Mouse (Mus musculus): ENCODE results near the gene Lmtk2. TPM values are rescaled to one million over a fixed set of nuclear protein-coding genes. Genes with fewer than 3 reads are reported as not detected.

The Lmtk2 gene
- total RNA-seq (2021): 10 to 100 TPM; 21.9 to 22.6 TPM
- long read RNA-seq, experiment 1, partial matches to known transcripts: 7 of 7 reads
- long read RNA-seq, experiment 1, other reads (novel, unspliced or antisense): 0 of 7 reads
- long read RNA-seq, experiment 2, partial matches to known transcripts: 4 of 4 reads
- long read RNA-seq, experiment 2, other reads (novel, unspliced or antisense): 0 of 4 reads

DNA sequence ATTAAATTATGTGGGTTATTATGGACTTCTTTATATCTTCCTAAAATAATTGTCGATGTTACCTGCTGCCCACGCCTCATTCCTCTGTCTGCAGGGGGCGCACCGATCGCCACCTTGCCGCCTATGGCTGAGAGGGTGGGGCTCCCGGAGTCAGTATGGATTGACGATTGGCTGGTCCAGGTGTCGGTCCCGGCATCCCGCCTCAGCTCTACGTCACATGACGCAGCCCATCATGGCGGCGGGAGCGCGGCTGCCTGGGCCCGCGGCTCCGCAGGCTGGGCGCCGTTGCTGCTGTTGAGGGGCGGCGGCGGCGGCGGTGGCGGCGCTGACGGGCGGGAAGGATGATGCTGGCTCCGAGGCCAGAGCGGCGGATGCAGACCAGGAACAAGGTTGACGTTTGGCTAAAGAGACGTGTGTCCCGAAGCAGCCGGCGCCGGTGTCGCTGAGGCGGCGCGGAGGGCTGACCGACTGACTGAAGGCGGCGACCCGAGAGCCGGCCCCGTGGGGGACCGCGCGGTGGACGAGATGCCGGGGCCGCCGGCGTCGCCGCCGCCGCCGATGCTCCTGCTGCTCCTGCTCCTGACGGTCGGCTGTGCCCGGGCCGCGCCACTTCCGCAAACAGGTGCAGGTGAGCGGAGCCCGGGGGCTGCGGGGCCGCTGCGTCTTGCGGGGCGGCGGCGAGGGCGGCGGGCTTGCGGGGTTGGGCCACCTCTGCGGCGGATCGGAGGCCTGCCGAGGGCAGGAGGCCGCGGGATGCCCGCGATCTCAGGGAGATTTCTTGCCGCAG, at the start of gene Lmtk2:
TSS of gene Lmtk2 (plus strand) at position 288 of the 787 bp plus-strand sequence.
- DNase-seq: peak; percentile 97 to 98
- intact Hi-C loops (cut with DNase I): loop anchor here (2.0 to 5.0 kb wide), 3 partner anchors 14 to 122 kb away; partner anchors contain the start of gene Tecpr1

- no peak for DNase-seq
- intact Hi-C loops (cut with DNase I): no loop called here
Measured at GRCm38 (mm10) chr5:144051268-144051667, 49.0 kb upstream of the Lmtk2 start.

DNA sequence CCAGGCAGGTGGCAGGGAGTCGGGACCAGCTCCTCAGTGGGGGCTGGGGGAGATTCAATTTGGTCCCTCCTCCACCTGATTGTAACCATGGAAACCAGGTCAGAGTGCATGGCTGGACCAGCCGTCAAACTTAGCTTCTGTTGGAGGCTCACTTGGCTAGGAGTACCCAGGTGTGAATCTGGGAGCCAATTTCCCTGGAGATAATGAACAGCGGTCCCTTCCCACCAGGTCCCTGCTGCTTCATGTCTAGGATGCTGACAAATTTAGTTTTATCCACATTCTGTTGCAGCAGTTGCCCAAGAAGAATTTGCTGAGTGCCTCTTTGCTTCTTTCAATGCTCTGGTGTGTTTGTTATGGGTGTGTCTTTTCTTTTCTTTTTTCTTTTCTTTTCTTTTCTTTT, 46.8 kb upstream of the Lmtk2 start:
- no peak for DNase-seq

GRCm38 (mm10) chr5:144054340-144054739, 45.9 kb upstream of the Lmtk2 start:
- intact Hi-C loops (cut with DNase I): no loop called here
- DNase-seq: no peak

More for the DNA sequence above, 46.8 kb upstream of the Lmtk2 start:
- intact Hi-C loops (cut with DNase I): no loop called here

- intact Hi-C loops (cut with DNase I): no loop called here
- DNase-seq: no peak
Measured at GRCm38 (mm10) chr5:144064093-144064492, 36.1 kb upstream of the Lmtk2 start.

DNA sequence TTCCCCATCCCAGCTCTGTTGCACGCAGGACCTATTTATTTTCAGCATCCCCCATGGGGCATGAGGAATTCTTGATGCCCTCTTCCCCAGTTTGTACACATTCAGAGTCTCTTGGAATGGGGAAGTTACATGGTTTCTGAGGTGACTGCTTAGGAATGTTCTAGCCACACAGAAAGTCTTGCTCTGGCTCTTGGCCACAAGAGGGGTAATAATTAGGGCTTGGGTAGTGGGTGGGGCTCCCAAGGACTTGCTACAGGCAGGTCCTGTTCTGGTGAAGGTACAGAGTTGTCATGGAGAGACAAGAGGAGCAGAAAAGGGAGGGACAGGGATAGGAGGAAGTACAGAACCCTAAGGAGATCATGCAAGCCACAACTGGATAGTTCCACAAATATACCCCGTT, 34.2 kb upstream of the Lmtk2 start:
- DNase-seq: no peak
- intact Hi-C loops (cut with DNase I): no loop called here

GRCm38 (mm10) chr5:144070064-144070463, 30.2 kb upstream of the Lmtk2 start:
- DNase-seq: no peak
- intact Hi-C loops (cut with DNase I): no loop called here

DNA sequence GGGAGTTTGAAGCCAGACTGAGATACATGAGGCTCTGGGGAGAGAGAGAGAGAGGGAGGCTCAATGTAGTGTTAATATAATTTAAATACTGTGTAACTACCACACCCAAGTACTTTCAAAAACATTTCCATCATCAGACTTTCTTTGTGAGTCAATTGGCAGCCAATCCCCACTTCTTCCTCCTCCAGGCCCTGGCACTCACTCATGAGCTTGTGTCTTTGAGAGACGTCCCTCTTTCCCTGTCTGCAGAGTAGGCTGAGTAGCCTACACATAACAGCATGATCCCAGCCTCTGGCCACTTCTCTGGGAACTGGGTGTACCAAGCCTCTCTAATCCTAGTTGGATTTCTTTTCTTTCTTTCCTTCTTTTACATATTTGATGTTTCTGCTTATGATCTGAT, 29.0 kb upstream of the Lmtk2 start:
- intact Hi-C loops (cut with DNase I): no loop called here
- no peak for DNase-seq

DNA sequence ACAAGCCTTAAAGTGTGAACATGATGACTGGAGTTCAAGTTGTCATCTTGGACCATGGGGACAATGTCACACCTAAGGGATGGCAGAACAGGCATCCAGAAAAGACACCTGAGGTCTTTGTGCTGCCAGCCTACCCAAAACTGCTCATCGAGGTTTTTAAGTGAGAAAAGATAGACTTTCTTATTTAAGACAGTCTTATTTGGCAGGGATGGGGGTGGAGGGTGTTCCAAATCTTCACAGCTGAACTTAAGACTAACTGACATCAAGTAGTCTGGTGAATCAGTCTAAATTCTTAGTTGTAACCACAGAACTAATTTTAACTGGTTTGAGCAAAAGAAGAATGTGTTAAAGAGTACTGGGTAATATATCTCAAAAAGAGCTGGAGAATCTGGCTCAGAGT, 22.7 kb upstream of the Lmtk2 start:
- no peak for DNase-seq

GRCm38 (mm10) chr5:144080886-144081285, 19.4 kb upstream of the Lmtk2 start:
- intact Hi-C loops (cut with DNase I): no loop called here
- no peak for DNase-seq

More for the DNA sequence above, 22.7 kb upstream of the Lmtk2 start:
- intact Hi-C loops (cut with DNase I): no loop called here

GRCm38 (mm10) chr5:144082006-144082405, 18.2 kb upstream of the Lmtk2 start:
- intact Hi-C loops (cut with DNase I): no loop called here
- DNase-seq: no peak

GRCm38 (mm10) chr5:144083521-144083920, 16.7 kb upstream of the Lmtk2 start:
- intact Hi-C loops (cut with DNase I): no loop called here
- no peak for DNase-seq

DNA sequence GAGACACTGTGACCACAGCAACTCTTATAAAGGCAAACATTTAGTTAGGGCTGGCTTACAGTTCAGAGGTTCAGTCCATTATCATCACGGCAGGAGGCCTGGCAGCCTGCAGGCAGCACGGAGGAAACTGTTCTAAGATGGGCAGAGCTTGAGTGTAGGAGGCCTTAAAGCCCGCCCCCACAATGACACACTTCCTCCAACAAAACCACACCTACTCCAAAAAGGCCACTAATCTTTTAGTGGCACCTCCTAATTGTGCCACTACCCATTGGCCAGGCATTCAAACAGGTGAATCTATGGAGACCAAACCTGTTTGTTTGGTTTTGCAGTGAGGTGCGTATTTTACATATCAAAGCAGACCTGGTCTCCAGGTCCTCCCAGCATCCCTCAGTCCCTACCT, 16.0 kb upstream of the Lmtk2 start:
- no peak for DNase-seq
- intact Hi-C loops (cut with DNase I): no loop called here

DNA sequence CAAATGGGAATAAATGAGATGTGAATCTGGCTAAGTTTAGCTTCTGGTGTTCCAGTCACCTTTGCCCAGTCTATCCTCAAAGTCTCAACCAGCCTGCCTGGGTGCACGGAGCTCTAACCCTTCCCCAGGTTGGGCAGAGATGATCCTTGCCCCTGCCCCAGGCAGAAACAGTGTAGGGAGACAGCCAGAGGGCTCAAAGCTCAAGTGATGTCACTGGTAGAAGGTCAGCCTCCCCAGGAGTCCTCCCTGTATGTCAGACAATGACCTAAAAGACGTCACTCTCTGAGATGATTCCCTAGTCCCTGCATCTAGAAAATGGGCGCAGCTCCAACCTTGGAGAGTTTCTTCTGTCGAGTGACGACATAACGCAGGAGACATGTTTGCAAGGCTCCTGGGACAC, 14.5 kb upstream of the Lmtk2 start:
- DNase-seq: no peak
- intact Hi-C loops (cut with DNase I): no loop called here

- intact Hi-C loops (cut with DNase I): no loop called here
- DNase-seq: no peak
Measured at GRCm38 (mm10) chr5:144086494-144086893, 13.7 kb upstream of the Lmtk2 start.

GRCm38 (mm10) chr5:144088354-144088753, 11.9 kb upstream of the Lmtk2 start:
- no peak for DNase-seq
- intact Hi-C loops (cut with DNase I): no loop called here

GRCm38 (mm10) chr5:144095461-144095970, 4.7 kb upstream of the Lmtk2 start:
- DNase-seq: no peak
- intact Hi-C loops (cut with DNase I): loop anchor here (5.0 kb wide), 1 partner anchor 53 kb away; no protein-coding TSS in a partner anchor

GRCm38 (mm10) chr5:144097902-144098639, 2.2 kb upstream of the Lmtk2 start:
- DNase-seq: no peak
- intact Hi-C loops (cut with DNase I): loop anchor here (5.0 kb wide), 1 partner anchor 56 kb away; no protein-coding TSS in a partner anchor

GRCm38 (mm10) chr5:144098640-144098929, 1.7 kb upstream of the Lmtk2 start:
- intact Hi-C loops (cut with DNase I): loop anchor here (5.0 kb wide), 1 partner anchor 56 kb away; no protein-coding TSS in a partner anchor
- DNase-seq: no peak

GRCm38 (mm10) chr5:144100948-144101347, 712 bp downstream of the Lmtk2 start:
- intact Hi-C loops (cut with DNase I): loop anchor here (2.0 to 5.0 kb wide), 3 partner anchors 14 to 121 kb away; partner anchors contain the start of gene Tecpr1

DNA sequence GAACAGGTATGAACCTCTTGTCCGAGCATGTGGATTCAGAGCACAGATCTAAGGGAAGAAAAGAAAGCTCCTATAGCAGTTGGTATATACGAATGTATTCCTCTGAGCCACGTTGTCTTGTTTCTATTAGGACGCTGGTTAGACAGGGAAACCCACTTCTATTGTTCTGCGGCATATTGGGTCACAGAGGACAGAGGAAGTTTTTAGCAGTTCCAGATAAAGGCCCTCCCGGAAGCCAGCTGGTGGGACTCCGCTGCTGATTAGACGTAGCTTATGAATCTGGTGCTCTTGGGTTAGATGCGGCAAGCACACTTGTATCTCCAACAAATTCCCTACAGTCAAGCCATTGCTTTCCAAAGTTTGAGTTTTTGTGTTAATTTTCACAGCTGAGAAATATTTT, 4.8 kb downstream of the Lmtk2 start:
- intact Hi-C loops (cut with DNase I): no loop called here
- DNase-seq: peak; percentile 20 to 41

More at GRCm38 (mm10) chr5:144100948-144101347, 712 bp downstream of the Lmtk2 start:
- DNase-seq: peak in 1 of 2 experiments; percentile 6

Data from heart, postnatal 14 days (tissue).